Mouse (Mus musculus): ENCODE data around the gene Fam102a. TPM values are rescaled to one million over a fixed set of nuclear protein-coding genes. Genes with fewer than 3 reads are reported as not detected.

The Fam102a gene
- polyA plus RNA-seq (2012; rRNA removed) = 31.7 and 37.3 TPM in 2 replicates

GRCm38 (mm10) chr2:32534733-32535471 is at the start of gene Fam102a:
Gene Fam102a (plus strand): TSS chr2:32535332.

DNA sequence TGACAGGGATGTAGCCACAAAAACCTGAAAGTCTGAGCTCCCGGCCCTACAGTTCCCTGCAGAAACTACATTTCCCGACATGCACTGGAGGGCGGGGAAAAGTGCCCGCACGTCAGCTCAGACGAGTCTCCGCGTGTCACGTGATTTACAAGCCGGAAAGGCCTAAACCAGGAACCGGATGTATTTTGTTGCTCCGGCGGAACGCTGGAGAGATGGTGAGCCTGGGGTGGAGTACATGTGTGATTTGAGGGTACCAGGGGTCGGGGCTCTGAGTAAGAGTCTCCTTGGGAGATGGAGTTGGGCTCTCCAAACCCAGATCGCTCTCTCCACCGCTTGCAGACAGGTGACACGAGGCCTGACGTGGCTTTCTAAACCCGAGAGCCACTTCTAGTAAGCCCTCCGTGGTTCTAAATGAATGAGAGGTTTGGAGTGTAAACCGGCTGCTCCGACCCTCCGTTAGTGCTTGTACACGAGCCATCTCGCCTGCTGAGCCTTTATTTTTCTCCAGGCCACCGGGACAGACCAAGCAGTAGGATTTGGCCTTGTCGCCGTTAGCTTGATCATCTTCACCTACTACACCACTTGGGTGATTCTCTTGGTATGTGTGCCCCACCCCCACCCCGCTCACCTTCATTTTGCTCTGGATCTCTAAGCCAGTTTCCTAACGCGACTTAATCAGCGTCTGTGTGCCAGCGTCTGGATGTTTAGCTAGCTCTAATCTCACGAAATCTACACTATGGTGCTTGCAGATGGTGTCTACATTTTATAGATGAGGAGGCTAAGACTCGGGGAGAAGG is 35.8 kb downstream of the Fam102a start, which contains the start of gene Dpm2:
Gene Dpm2, plus strand, starts transcription at position 161 of the 797 bp plus-strand sequence.

DNA sequence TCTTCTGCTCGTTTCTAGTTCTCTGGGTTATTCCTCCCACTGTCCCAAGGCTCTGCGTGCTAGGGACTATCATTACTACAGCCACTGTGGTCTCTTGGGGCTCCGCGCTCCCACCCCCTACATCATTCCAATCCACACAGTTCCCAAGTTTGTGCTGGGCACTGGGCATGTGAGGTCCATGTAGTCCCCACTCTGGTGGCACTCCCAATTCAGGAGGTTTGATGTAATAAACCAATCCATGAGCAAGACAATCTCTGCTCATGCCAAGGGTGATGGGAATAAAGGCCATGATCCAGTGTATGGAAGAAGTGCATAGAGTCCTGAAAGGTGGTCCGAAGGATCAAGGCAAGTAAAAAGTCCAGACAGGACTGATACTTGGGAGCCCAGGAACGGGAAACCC is 39.4 kb downstream of the Fam102a start, which contains the start of gene Pip5kl1:
Gene Pip5kl1, plus strand, starts transcription at position 301 of the 400 bp plus-strand sequence.

GRCm38 (mm10) chr2:32575586-32576160 is 40.5 kb downstream of the Fam102a start, which contains the start of gene 9430097D07Rik:
Gene 9430097D07Rik (minus strand): TSS chr2:32575684.

GRCm38 (mm10) chr2:32586871-32587351 is 51.8 kb downstream of the Fam102a start, which contains the start of gene St6galnac4:
Gene St6galnac4 (plus strand): TSS chr2:32587095.

GRCm38 (mm10) chr2:32599409-32599808 is 64.3 kb downstream of the Fam102a start, which contains the start of gene St6galnac6:
Gene St6galnac6 (plus strand): TSS chr2:32599709.

Other genes with a start within 250 kb of the Fam102a start
- 49.3 and 53.1 TPM in 2 replicates for gene Golga2, start 247.9 kb upstream of the Fam102a start, polyA plus RNA-seq (2012; rRNA removed)
- gene Swi5, start 247.3 kb upstream of the Fam102a start, polyA plus RNA-seq (2012; rRNA removed) = 134 and 165 TPM in 2 replicates
- gene Ciz1, start 183.0 kb upstream of the Fam102a start, polyA plus RNA-seq (2012; rRNA removed) = 395 and 555 TPM in 2 replicates
- gene Dnm1, start 182.0 kb upstream of the Fam102a start, polyA plus RNA-seq (2012; rRNA removed) = 141 and 169 TPM in 2 replicates
- gene 1110008P14Rik, start 153.4 kb upstream of the Fam102a start, polyA plus RNA-seq (2012; rRNA removed) = 335 and 395 TPM in 2 replicates
- gene Lcn2, start 147.1 kb upstream of the Fam102a start, polyA plus RNA-seq (2012; rRNA removed) = 201 and 263 TPM in 2 replicates
- 32.5 and 39.0 TPM in 2 replicates for gene Ptges2, start 139.4 kb upstream of the Fam102a start, polyA plus RNA-seq (2012; rRNA removed)
- 5.6 and 7.1 TPM in 2 replicates for gene Naif1, start 84.9 kb upstream of the Fam102a start, polyA plus RNA-seq (2012; rRNA removed)
- 17.3 and 18.1 TPM in 2 replicates for gene Slc25a25, start 83.9 kb upstream of the Fam102a start, polyA plus RNA-seq (2012; rRNA removed)
- 118 and 149 TPM in 2 replicates for gene Dpm2, start 35.5 kb downstream of the Fam102a start, polyA plus RNA-seq (2012; rRNA removed)
- gene Pip5kl1, start 39.5 kb downstream of the Fam102a start, polyA plus RNA-seq (2012; rRNA removed) = 0.67 and 0.74 TPM in 2 replicates
- gene 9430097D07Rik, start 40.4 kb downstream of the Fam102a start, polyA plus RNA-seq (2012; rRNA removed) = not detected in 2 replicates
- gene St6galnac4, start 51.8 kb downstream of the Fam102a start, polyA plus RNA-seq (2012; rRNA removed) = 33.5 and 34.2 TPM in 2 replicates
- 80.7 and 95.8 TPM in 2 replicates for gene St6galnac6, start 64.4 kb downstream of the Fam102a start, polyA plus RNA-seq (2012; rRNA removed)
- 24.3 and 26.7 TPM in 2 replicates for gene Ak1, start 86.4 kb downstream of the Fam102a start, polyA plus RNA-seq (2012; rRNA removed)
- gene Eng, start 111.3 kb downstream of the Fam102a start, polyA plus RNA-seq (2012; rRNA removed) = 174 and 176 TPM in 2 replicates
- 92.0 and 102 TPM in 2 replicates for gene Fpgs, start 168.8 kb downstream of the Fam102a start, polyA plus RNA-seq (2012; rRNA removed)
- 181 and 213 TPM in 2 replicates for gene Cdk9, start 177.7 kb downstream of the Fam102a start, polyA plus RNA-seq (2012; rRNA removed)
- 50.4 and 50.9 TPM in 2 replicates for gene Sh2d3c, start 185.7 kb downstream of the Fam102a start, polyA plus RNA-seq (2012; rRNA removed)
- gene 6330409D20Rik, start 205.7 kb downstream of the Fam102a start, polyA plus RNA-seq (2012; rRNA removed) = not detected in 2 replicates
- 120 and 130 TPM in 2 replicates for gene Tor2a, start 221.9 kb downstream of the Fam102a start, polyA plus RNA-seq (2012; rRNA removed)
- gene Ttc16, start 240.3 kb downstream of the Fam102a start, polyA plus RNA-seq (2012; rRNA removed) = 9.9 and 10.3 TPM in 2 replicates
- gene Ptrh1, start 240.5 kb downstream of the Fam102a start, polyA plus RNA-seq (2012; rRNA removed) = 18.7 and 19.7 TPM in 2 replicates
- gene Cfap157, start 249.1 kb downstream of the Fam102a start, polyA plus RNA-seq (2012; rRNA removed) = 1.5 and 1.6 TPM in 2 replicates

Data from ovary, adult 2 months (tissue).